10 mouse cellular contexts compared by ENCODE assay signal in genomic region chr12:84206525-84206924, GRCm38 (mm10). TPM values are rescaled to one million over a fixed set of nuclear protein-coding genes. Genes with fewer than 3 reads are reported as not detected.
A peak's percentile ranks its signal among the peaks of the same experiment; 100 is the strongest.
DNase-seq lines count a peak whose midpoint lies in the region; ATAC-seq and TF ChIP-seq lines count a peak whose summit lies in the region.
"Had no signal": no experiment of that assay in that cellular context is flagged by ENCODE, and none has a peak within 500 bp of the region (broad histone marks: within the 10 kb centered on the region; RNA-seq: fewer than 3 reads in every experiment).

No protein-coding gene starts in this region.

- ATAC-seq in hematopoietic stem cell, adult 5-6 weeks (replicated peaks in 1 of 2; ENCODE audit: insufficient read depth in 1 of 2, low FRiP score in 2 of 2, low TSS enrichment in 1 of 2, low read depth in 1 of 2, poor library complexity in 2 of 2, severe bottlenecking in 2 of 2): peak; percentile 79 to 86
- no peak for ATAC-seq in liver, embryonic 14.5 days (ENCODE audit: insufficient read depth)

- peak overlapping the region; percentile 68 for H3K9ac ChIP-seq in liver, embryonic 14.5 days (replicated peaks)
- H3K9ac ChIP-seq: forebrain, embryonic 12.5 days; limb, embryonic 15.5 days had no signal

- peak; percentile 90 for DNase-seq in 416B (ENCODE audit: low read depth)
- DNase-seq in CD4-positive helper T cell, adult 2 months (ENCODE audit: low read depth, low spot score): peak; percentile 77
- DNase-seq in liver, embryonic 14.5 days (ENCODE audit: low read depth in 3 of 3, low spot score in 3 of 3): no peak
- DNase-seq in left cerebral cortex, postnatal 36 days (ENCODE audit: low spot score in 2 of 2): no peak
- DNase-seq in urinary bladder, postnatal 36 days (ENCODE audit: low spot score in 2 of 2): no peak
- DNase-seq in gastrocnemius, postnatal 10 days: no peak
- DNase-seq in left cerebral cortex, adult 9 months (ENCODE audit: low spot score in 2 of 2): no peak

- H3K4me3 ChIP-seq in liver, embryonic 14.5 days (ENCODE audit: insufficient read depth in 1 of 2, low read depth in 2 of 2, low read length in 2 of 2): peak overlapping the region in 1 of 2 experiments; percentile 27; a peak in 1 of 4 replicates
- H3K4me3 ChIP-seq: forebrain, embryonic 12.5 days; limb, embryonic 15.5 days had no signal

- intact Hi-C loops in left cerebral cortex, postnatal 36 days (cut with DNase I): no loop called here

- peaks cover 61 to 70% of the 10 kb centered on the region in 2 experiments for H3K4me1 ChIP-seq in liver, embryonic 14.5 days (replicated peaks; ENCODE audit: control insufficient read depth in 2 of 2, insufficient read depth in 2 of 2, low read length in 1 of 2)

- no peaks in the 10 kb centered on the region for H3K36me3 ChIP-seq in liver, embryonic 14.5 days (replicated peaks; ENCODE audit: control insufficient read depth, insufficient read depth, low read depth)
- H3K36me3 ChIP-seq: forebrain, embryonic 12.5 days had no signal

- no peaks in the 10 kb centered on the region for H3K9me3 ChIP-seq in liver, embryonic 14.5 days (ENCODE audit: control insufficient read depth, low read length)
- H3K9me3 ChIP-seq: forebrain, embryonic 12.5 days; limb, embryonic 15.5 days had no signal

- peak overlapping the region; percentile 100 for H3K27ac ChIP-seq in liver, embryonic 14.5 days
- H3K27ac ChIP-seq: forebrain, embryonic 12.5 days had no signal

- no peaks in the 10 kb centered on the region for H3K27me3 ChIP-seq in liver, embryonic 14.5 days (ENCODE audit: control insufficient read depth, insufficient read depth, low read length)
- H3K27me3 ChIP-seq: forebrain, embryonic 12.5 days; limb, embryonic 15.5 days had no signal

- no peak for TF ChIP-seq CTCF in liver, embryonic 14.5 days (IDR thresholded peaks at IDR 0.05; ENCODE audit: low read depth)

- H3K4me2 ChIP-seq in liver, embryonic 14.5 days (ENCODE audit: low read depth): peak overlapping the region; percentile 60
- H3K4me2 ChIP-seq: forebrain, embryonic 12.5 days; limb, embryonic 15.5 days had no signal

- TF ChIP-seq EP300 in liver, embryonic 14.5 days (IDR thresholded peaks at IDR 0.05; ENCODE audit: low read depth): no peak

- WGBS in liver, embryonic 14.5 days (ENCODE audit: insufficient replicate concordance): 19% methylated on average over 7 of the region's 7 CpGs

RNA-seq across cellular contexts. Expression of gene Elmsan1, which starts 12.2 kb away (rescaled TPM):
- 19.9 and 22.3 TPM in 2 replicates for total RNA-seq in hematopoietic stem cell, adult 5-6 weeks (2017)
- polyA plus RNA-seq in liver, embryonic 14.5 days (2012; rRNA removed): 3.9 and 4.3 TPM in 2 replicates
- 4.5 and 5.1 TPM in 2 replicates for polyA plus RNA-seq in liver, embryonic 14.5 days (2014; fragmentation: Nextera tagmentation; extraction: Ambion mirVana)
- 10 to 100 TPM; 17.2 to 18.5 TPM for total RNA-seq in left cerebral cortex, postnatal 36 days (2021)
- total RNA-seq in gastrocnemius, postnatal 10 days (2021): 10 to 100 TPM; 15.6 to 18.5 TPM

RNA-seq across cellular contexts. Expression of gene Pnma1, which starts 58.2 kb away (rescaled TPM):
- total RNA-seq in hematopoietic stem cell, adult 5-6 weeks (2017): 0.94 and 2.0 TPM in 2 replicates
- polyA plus RNA-seq in liver, embryonic 14.5 days (2012; rRNA removed): 0.09 and 0.10 TPM in 2 replicates
- 0.05 and 0.11 TPM in 2 replicates for polyA plus RNA-seq in liver, embryonic 14.5 days (2014; fragmentation: Nextera tagmentation; extraction: Ambion mirVana)
- total RNA-seq in left cerebral cortex, postnatal 36 days (2021): 1 to 10 TPM; 3.6 to 6.0 TPM
- under 1 TPM; 0.23 to 0.54 TPM for total RNA-seq in gastrocnemius, postnatal 10 days (2021)

Comparison
In these comparisons a context has a peak if more than half of its experiments do, and no peak if none do; other contexts are left out.
1. DNase-seq: peak in 416B (single experiment) and CD4-positive helper T cell, adult 2 months (single experiment); none in liver, embryonic 14.5 days (0 of 3), left cerebral cortex, postnatal 36 days (0 of 2), urinary bladder, postnatal 36 days (0 of 2), gastrocnemius, postnatal 10 days (single experiment) and left cerebral cortex, adult 9 months (0 of 2).